Mouse (Mus musculus): ENCODE measurements around the gene Myadml2. TPM values are rescaled to one million over a fixed set of nuclear protein-coding genes. Genes with fewer than 3 reads are reported as not detected.
A peak's percentile ranks its signal among the peaks of the same experiment; 100 is the strongest.

The Myadml2 gene
- total and polyA plus RNA-seq, 2 experiments from 2014 or later = 29.3 to 32.7 TPM

DNA sequence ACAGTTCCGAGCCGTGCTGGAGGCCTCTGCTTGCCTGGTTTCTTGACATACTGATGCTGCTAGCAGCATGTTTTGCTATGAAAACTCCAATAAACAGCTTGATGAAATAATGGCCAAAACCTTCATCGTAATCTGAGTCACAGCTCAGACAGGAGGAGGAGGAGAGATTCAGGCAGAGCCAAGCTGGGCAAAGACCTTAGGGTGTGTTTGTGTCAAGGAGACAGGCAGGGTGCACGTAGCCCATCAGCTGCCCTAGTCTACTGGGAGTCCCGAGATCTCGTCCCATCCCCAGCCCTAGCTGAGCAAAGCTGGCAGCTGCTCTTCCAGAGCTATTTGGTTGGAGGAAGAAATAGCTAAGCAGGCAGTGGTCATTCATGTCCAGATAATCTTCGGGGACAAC is 42.3 kb downstream of the Myadml2 start:
- TF ChIP-seq CTCF (IDR thresholded peaks at IDR 0.05; ENCODE audit: low read depth) = no peak
- no peak for TF ChIP-seq EP300 (IDR thresholded peaks at IDR 0.05; ENCODE audit: low read depth)
- Histone ChIP-seq H3K27ac (ENCODE audit: low read depth) (no peak overlapping the region), H3K9me3 (replicated peaks; ENCODE audit: control insufficient read depth, low read length) (no peaks in the 10 kb centered on the region), H3K4me3 (ENCODE audit: low read depth, low read length) (no peak overlapping the region), H3K4me2 (ENCODE audit: low read depth, low read length) (no peak overlapping the region), H3K36me3 (replicated peaks; ENCODE audit: control insufficient read depth, insufficient read depth, low read length) (peaks cover 52% of the 10 kb centered on the region), H3K4me1 (ENCODE audit: control insufficient read depth, insufficient read depth) (peaks cover 21% of the 10 kb centered on the region; the same call in 1 of the 2 replicates), H3K27me3 (ENCODE audit: control insufficient read depth, insufficient read depth, low read length) (no peaks in the 10 kb centered on the region), H3K9ac (replicated peaks; ENCODE audit: low read depth, low read length) (no peak overlapping the region)
- ATAC-seq (ENCODE audit: insufficient read depth, low read depth) (no peak), DNase-seq (ENCODE audit: low spot score) (no peak)
- WGBS = 82% methylated on average over 7 of the region's 7 CpGs

DNA sequence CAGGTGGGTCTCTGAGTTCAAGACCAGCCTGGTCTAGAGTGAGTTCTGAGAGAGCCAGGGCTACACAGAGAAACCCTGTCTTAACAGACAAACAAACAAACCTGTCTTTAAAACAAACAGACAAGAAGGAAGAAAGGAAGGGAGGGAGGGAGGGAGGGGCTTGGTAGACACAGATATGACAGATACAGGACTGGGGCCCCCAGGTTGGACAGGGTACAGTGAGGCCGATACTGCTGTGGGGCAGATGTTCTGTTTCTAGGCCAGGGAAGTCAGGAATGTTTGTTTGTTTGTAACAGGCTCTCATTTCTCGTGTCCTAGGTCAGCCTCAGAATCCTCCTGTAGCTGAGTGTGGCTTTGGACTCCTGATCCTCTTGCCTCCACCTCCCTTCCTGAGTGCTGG is 44.4 kb downstream of the Myadml2 start:
- H3K27me3 ChIP-seq (ENCODE audit: control insufficient read depth, insufficient read depth, low read length) = no peaks in the 10 kb centered on the region
- H3K27ac ChIP-seq (ENCODE audit: low read depth) = no peak overlapping the region
- TF ChIP-seq EP300 (IDR thresholded peaks at IDR 0.05; ENCODE audit: low read depth) (no peak), CTCF (IDR thresholded peaks at IDR 0.05; ENCODE audit: low read depth) (no peak)
- H3K9me3 ChIP-seq (replicated peaks; ENCODE audit: control insufficient read depth, low read length) = no peaks in the 10 kb centered on the region
- no peak for DNase-seq (ENCODE audit: low spot score)
- peaks cover 53% of the 10 kb centered on the region for H3K36me3 ChIP-seq (replicated peaks; ENCODE audit: control insufficient read depth, insufficient read depth, low read length)
- no peak overlapping the region for H3K9ac ChIP-seq (replicated peaks; ENCODE audit: low read depth, low read length)
- H3K4me2 ChIP-seq (ENCODE audit: low read depth, low read length) = no peak overlapping the region
- ATAC-seq (ENCODE audit: insufficient read depth, low read depth) = no peak
- 82% methylated on average over 2 of the region's 2 CpGs for WGBS
- H3K4me1 ChIP-seq (ENCODE audit: control insufficient read depth, insufficient read depth) = peaks cover 20% of the 10 kb centered on the region; the same call in 1 of the 2 replicates
- H3K4me3 ChIP-seq (ENCODE audit: low read depth, low read length) = no peak overlapping the region

DNA sequence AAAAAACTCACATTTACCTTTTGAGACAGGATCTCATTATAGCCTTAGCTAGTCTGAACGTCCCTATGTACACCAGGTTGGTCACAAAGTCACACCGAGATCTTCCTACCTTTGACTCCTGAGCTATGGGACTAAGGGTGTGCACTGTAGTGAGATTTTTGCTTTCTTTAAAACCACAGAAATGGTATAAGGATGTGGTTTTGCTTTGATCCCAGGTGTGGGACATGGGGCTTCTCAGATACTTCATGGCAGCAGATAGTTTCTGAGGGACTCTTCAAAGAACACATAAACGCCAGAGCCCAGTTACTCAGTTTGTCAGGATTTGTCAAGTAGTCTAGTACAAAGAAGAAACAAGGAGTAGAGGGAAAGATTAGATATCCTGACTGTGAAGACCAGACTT is 47.2 kb downstream of the Myadml2 start:
- TF ChIP-seq EP300 (IDR thresholded peaks at IDR 0.05; ENCODE audit: low read depth) (no peak), CTCF (IDR thresholded peaks at IDR 0.05; ENCODE audit: low read depth) (no peak)
- peaks cover 61% of the 10 kb centered on the region for H3K36me3 ChIP-seq (replicated peaks; ENCODE audit: control insufficient read depth, insufficient read depth, low read length)
- no peak overlapping the region for H3K9ac ChIP-seq (replicated peaks; ENCODE audit: low read depth, low read length)
- no peak overlapping the region for H3K27ac ChIP-seq (ENCODE audit: low read depth)
- H3K9me3 ChIP-seq (replicated peaks; ENCODE audit: control insufficient read depth, low read length) = no peaks in the 10 kb centered on the region
- WGBS = 91% methylated on average over 3 of the region's 3 CpGs
- no peak for DNase-seq (ENCODE audit: low spot score)
- ATAC-seq (ENCODE audit: insufficient read depth, low read depth) = no peak
- H3K4me1 ChIP-seq (ENCODE audit: control insufficient read depth, insufficient read depth) = peaks cover 12% of the 10 kb centered on the region
- no peaks in the 10 kb centered on the region for H3K27me3 ChIP-seq (ENCODE audit: control insufficient read depth, insufficient read depth, low read length)
- no peak overlapping the region for H3K4me3 ChIP-seq (ENCODE audit: low read depth, low read length)
- no peak overlapping the region for H3K4me2 ChIP-seq (ENCODE audit: low read depth, low read length)

DNA sequence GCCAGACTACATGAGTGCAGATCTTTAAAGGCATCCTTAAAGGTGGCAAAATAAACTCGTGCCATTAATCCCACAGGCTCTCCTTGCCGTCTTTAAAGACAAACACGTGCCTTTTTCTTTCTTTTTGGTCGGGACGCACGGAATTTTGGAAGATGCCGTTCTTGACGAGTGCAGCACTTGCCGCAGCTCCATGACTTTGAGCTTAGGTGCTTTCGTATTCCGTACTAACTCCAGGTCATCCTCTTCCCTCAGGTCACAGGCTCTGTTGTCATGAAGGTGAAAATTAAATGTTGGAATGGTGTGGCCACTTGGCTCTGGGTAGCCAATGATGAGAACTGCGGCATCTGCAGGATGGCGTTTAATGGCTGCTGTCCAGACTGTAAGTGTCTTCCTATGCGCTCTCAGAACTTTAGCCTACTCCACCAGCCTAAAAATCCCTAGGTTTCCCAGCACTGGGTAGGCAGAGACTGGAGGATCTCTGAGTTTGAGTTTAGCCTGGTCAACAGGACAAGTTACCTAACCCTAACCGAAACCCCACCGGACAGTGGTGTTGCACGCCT is 48.9 kb downstream of the Myadml2 start:
- WGBS = 42% methylated on average over 17 of the region's 17 CpGs
- H3K4me1 ChIP-seq (ENCODE audit: control insufficient read depth, insufficient read depth) = peaks cover 12% of the 10 kb centered on the region
- no peaks in the 10 kb centered on the region for H3K9me3 ChIP-seq (replicated peaks; ENCODE audit: control insufficient read depth, low read length)
- H3K4me3 ChIP-seq (ENCODE audit: low read depth, low read length) = peak overlapping the region; percentile 89
- no peaks in the 10 kb centered on the region for H3K27me3 ChIP-seq (ENCODE audit: control insufficient read depth, insufficient read depth, low read length)
- DNase-seq (ENCODE audit: low spot score) = no peak
- H3K9ac ChIP-seq (replicated peaks; ENCODE audit: low read depth, low read length) = peak overlapping the region; percentile 49; the same call in 1 of the 2 replicates
- ATAC-seq (ENCODE audit: insufficient read depth, low read depth) = no peak
- peaks cover 59% of the 10 kb centered on the region for H3K36me3 ChIP-seq (replicated peaks; ENCODE audit: control insufficient read depth, insufficient read depth, low read length)
- H3K27ac ChIP-seq (ENCODE audit: low read depth) = peak overlapping the region; percentile 79; the same call in 1 of the 2 replicates
- peak overlapping the region; percentile 71 for H3K4me2 ChIP-seq (ENCODE audit: low read depth, low read length)
- no peak for TF ChIP-seq EP300 (IDR thresholded peaks at IDR 0.05; ENCODE audit: low read depth)
- no peak for TF ChIP-seq CTCF (IDR thresholded peaks at IDR 0.05; ENCODE audit: low read depth)

DNA sequence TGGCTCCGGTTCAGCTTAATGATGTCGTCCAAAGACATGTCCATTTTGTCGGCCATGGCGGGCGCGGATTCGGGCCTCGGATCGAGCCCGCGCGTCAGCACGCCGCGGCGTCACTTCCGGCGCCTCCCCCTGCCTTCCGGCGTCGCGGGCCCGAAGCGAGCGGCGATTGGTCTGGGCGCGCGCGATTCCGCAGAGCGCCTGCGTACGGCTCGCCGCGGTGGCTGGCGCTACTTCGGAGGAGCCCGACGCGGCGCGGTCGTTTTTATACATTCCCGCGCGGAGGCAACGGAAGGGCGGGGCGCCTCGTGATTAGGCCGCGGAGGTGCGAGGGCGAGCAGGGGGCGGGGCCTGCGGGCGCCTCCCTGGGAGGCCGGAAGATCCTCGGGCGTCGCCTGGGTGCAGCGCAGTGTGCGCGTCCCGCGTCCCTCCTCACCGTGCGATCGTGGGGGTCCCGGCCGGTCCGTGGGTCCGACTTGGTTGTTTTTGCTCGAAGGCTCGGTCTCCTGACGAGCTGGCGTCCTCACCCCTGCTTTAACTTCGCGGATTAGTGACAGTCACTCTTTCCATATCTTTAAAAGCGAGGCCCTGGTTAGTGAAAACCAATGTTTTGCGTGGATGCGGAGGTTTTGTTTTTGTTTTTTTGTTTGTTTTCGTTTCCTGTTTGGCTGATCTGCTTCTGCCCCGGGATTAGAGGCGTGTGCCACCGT is 49.5 kb downstream of the Myadml2 start, which contains the start of the genes Alyref and Anapc11:
Gene Alyref, minus strand, starts transcription at position 83 of the 707 bp plus-strand sequence.
Gene Anapc11, plus strand, starts transcription at position 139 of the 707 bp plus-strand sequence.
- Histone ChIP-seq H3K4me1 (ENCODE audit: control insufficient read depth, insufficient read depth) (peaks cover 12% of the 10 kb centered on the region), H3K9me3 (replicated peaks; ENCODE audit: control insufficient read depth, low read length) (no peaks in the 10 kb centered on the region), H3K9ac (replicated peaks; ENCODE audit: low read depth, low read length) (peak within 1 kb of the TSS; percentile 97), H3K4me2 (ENCODE audit: low read depth, low read length) (peak within 1 kb of the TSS; percentile 92), H3K4me3 (ENCODE audit: low read depth, low read length) (peak within 1 kb of the TSS; percentile 89), H3K27me3 (ENCODE audit: control insufficient read depth, insufficient read depth, low read length) (no peaks in the 10 kb centered on the region), H3K27ac (ENCODE audit: low read depth) (peak within 1 kb of the TSS; percentile 90), H3K36me3 (replicated peaks; ENCODE audit: control insufficient read depth, insufficient read depth, low read length) (peaks cover 59% of the 10 kb centered on the region)
- DNase-seq (ENCODE audit: low spot score) = peak; percentile 94
- WGBS = under 1% methylated on average over 87 of the region's 88 CpGs
- peak; percentile 97 for ATAC-seq (ENCODE audit: insufficient read depth, low read depth)
- TF ChIP-seq EP300 (IDR thresholded peaks at IDR 0.05; ENCODE audit: low read depth) (peak; percentile 82; the same call in 1 of the 2 replicates), CTCF (IDR thresholded peaks at IDR 0.05; ENCODE audit: low read depth) (no peak)

Data from heart, postnatal 0 days (tissue).